Mouse (Mus musculus) midbrain, embryonic 16.5 days (tissue): ENCODE measurements around the gene Phf23. TPM values are rescaled to one million over a fixed set of nuclear protein-coding genes. Genes with fewer than 3 reads are reported as not detected.

Experiments
- ATAC-seq: fragments of 200-750 bp; cut with Nextera tagmentation; 2 replicates; pipeline ENCODE4 v1.8.0; 2017; ENCODE audit warnings: moderate TSS enrichment
- H3K27ac ChIP-seq: fragments of 300-500 bp; sonication (generic); 2 replicates; pipeline ENCODE4 v1.5.1; 2014; ENCODE audit warnings: mild to moderate bottlenecking, low read length, mixed read lengths
- H3K27me3 ChIP-seq: fragments of 300-500 bp; sonication (generic); 2 replicates; pipeline ENCODE4 v1.6.1; 2014; ENCODE audit warnings: low read depth, low read length, mixed read lengths; ENCODE audit not compliant: control insufficient read depth, insufficient read depth
- H3K36me3 ChIP-seq: fragments of 300-500 bp; sonication (generic); 2 replicates; pipeline ENCODE4 v1.6.1; 2014; ENCODE audit warnings: mild to moderate bottlenecking, low read length, moderate library complexity, mixed read lengths; ENCODE audit not compliant: control insufficient read depth, insufficient read depth
- H3K4me1 ChIP-seq: fragments of 300-500 bp; sonication (generic); 2 replicates; pipeline ENCODE4 v1.6.1; 2014; ENCODE audit warnings: mild to moderate bottlenecking, low read length, mixed read lengths; ENCODE audit not compliant: control insufficient read depth, insufficient read depth
- H3K4me2 ChIP-seq: fragments of 300-500 bp; sonication (generic); 2 replicates; pipeline ENCODE4 v1.6.1; 2014; ENCODE audit warnings: mild to moderate bottlenecking, low read length, mixed read lengths
- H3K4me3 ChIP-seq: fragments of 300-500 bp; sonication (generic); 2 replicates; pipeline ENCODE4 v1.5.1; 2014; ENCODE audit warnings: low read depth, mild to moderate bottlenecking, low read length, moderate library complexity, mixed read lengths
- H3K9ac ChIP-seq: fragments of 300-500 bp; sonication (generic); 2 replicates; pipeline ENCODE4 v1.6.1; 2014; ENCODE audit warnings: low read depth, low read length, mixed read lengths
- H3K9me3 ChIP-seq: fragments of 300-500 bp; sonication (generic); replicated peaks from 2 replicates; pipeline ENCODE4 v1.6.1; 2014; ENCODE audit warnings: mild to moderate bottlenecking, low read length, mixed read lengths; ENCODE audit not compliant: control insufficient read depth, poor library complexity, severe bottlenecking
- WGBS: fragments of 180-500 bp; shearing (Covaris S2); extraction: QIAGEN DNeasy Blood & Tissue Kit; methylation state at CpG from one replicate; pipeline ENCODE4 v1.1.7; 2014; 5-methylcytosine and 5-hydroxymethylcytosine counted together
- polyA plus RNA-seq: library from polyadenylated mRNA; unstranded; fragments of >200 nt; fragmentation: Nextera tagmentation; extraction: Ambion mirVana; gene quantifications from 2 replicates; pipeline ENCODE4 v1.2.1, GENCODE M21; 2015

Phf23 gene
- polyA plus RNA-seq, 1 experiment from 2014 or later: 51.2 TPM

- Histone ChIP-seq H3K4me1 (peaks cover 49% of the 10 kb centered on the region), H3K36me3 (peaks cover 17% of the 10 kb centered on the region), H3K4me2 (peak overlapping the region; percentile 68), H3K9ac (peak overlapping the region; percentile 59), H3K27me3 (no peaks in the 10 kb centered on the region), H3K27ac (peak overlapping the region; percentile 95), H3K4me3 (peak overlapping the region; percentile 36), H3K9me3 (no peaks in the 10 kb centered on the region)
- ATAC-seq: peak; percentile 47
- 13% methylated on average over 11 of the region's 11 CpGs for WGBS
Measured at GRCm38 (mm10) chr11:70029829-70030550, 34.4 kb downstream of the Phf23 start.

GRCm38 (mm10) chr11:70030651-70031320 is 35.2 kb downstream of the Phf23 start:
- Histone ChIP-seq H3K27me3 (no peaks in the 10 kb centered on the region), H3K4me3 (peak overlapping the region; percentile 36; the same call in 1 of the 2 replicates), H3K9me3 (no peaks in the 10 kb centered on the region), H3K36me3 (peaks cover 17% of the 10 kb centered on the region), H3K9ac (peak overlapping the region; percentile 59; the same call in 1 of the 2 replicates), H3K4me2 (peak overlapping the region; percentile 68), H3K4me1 (peaks cover 41% of the 10 kb centered on the region), H3K27ac (peak overlapping the region; percentile 95)
- 85% methylated on average over 28 of the region's 28 CpGs for WGBS
- ATAC-seq: no peak

GRCm38 (mm10) chr11:70031321-70031670 is 35.7 kb downstream of the Phf23 start:
- Histone ChIP-seq H3K4me1 (peaks cover 36% of the 10 kb centered on the region), H3K27ac (no peak overlapping the region), H3K4me3 (no peak overlapping the region), H3K27me3 (no peaks in the 10 kb centered on the region), H3K9me3 (no peaks in the 10 kb centered on the region), H3K36me3 (peaks cover 17% of the 10 kb centered on the region), H3K4me2 (no peak overlapping the region), H3K9ac (no peak overlapping the region)
- ATAC-seq: no peak
- WGBS: 97% methylated on average over 11 of the region's 11 CpGs

GRCm38 (mm10) chr11:70038174-70038573 is 42.6 kb downstream of the Phf23 start:
- no peak overlapping the region for H3K9ac ChIP-seq
- peaks cover 35% of the 10 kb centered on the region for H3K36me3 ChIP-seq
- H3K9me3 ChIP-seq: no peaks in the 10 kb centered on the region
- no peak overlapping the region for H3K4me3 ChIP-seq
- no peaks in the 10 kb centered on the region for H3K4me1 ChIP-seq
- ATAC-seq: no peak
- H3K27ac ChIP-seq: no peak overlapping the region
- WGBS: 85% methylated on average over 7 of the region's 7 CpGs
- no peak overlapping the region for H3K4me2 ChIP-seq
- no peaks in the 10 kb centered on the region for H3K27me3 ChIP-seq

- Histone ChIP-seq H3K9me3 (no peaks in the 10 kb centered on the region), H3K4me3 (no peak overlapping the region), H3K4me1 (no peaks in the 10 kb centered on the region), H3K27ac (no peak overlapping the region), H3K9ac (no peak overlapping the region), H3K4me2 (no peak overlapping the region), H3K27me3 (no peaks in the 10 kb centered on the region), H3K36me3 (peaks cover 44% of the 10 kb centered on the region)
- no peak for ATAC-seq
- 93% methylated on average over 10 of the region's 10 CpGs for WGBS
Measured at GRCm38 (mm10) chr11:70039631-70040030, 44.1 kb downstream of the Phf23 start.

- Histone ChIP-seq H3K9ac (no peak overlapping the region), H3K4me1 (no peaks in the 10 kb centered on the region), H3K36me3 (peaks cover 48% of the 10 kb centered on the region), H3K9me3 (no peaks in the 10 kb centered on the region), H3K27me3 (no peaks in the 10 kb centered on the region), H3K4me3 (no peak overlapping the region), H3K4me2 (no peak overlapping the region), H3K27ac (no peak overlapping the region)
- WGBS: 97% methylated on average over 7 of the region's 7 CpGs
- no peak for ATAC-seq
Measured at GRCm38 (mm10) chr11:70040184-70040583, 44.6 kb downstream of the Phf23 start.

GRCm38 (mm10) chr11:70042309-70043085 is 46.9 kb downstream of the Phf23 start:
- Histone ChIP-seq H3K9me3 (no peaks in the 10 kb centered on the region), H3K4me3 (no peak overlapping the region), H3K27me3 (no peaks in the 10 kb centered on the region), H3K27ac (no peak overlapping the region), H3K4me1 (no peaks in the 10 kb centered on the region), H3K4me2 (no peak overlapping the region), H3K9ac (no peak overlapping the region), H3K36me3 (peaks cover 48% of the 10 kb centered on the region)
- WGBS: 88% methylated on average over 23 of the region's 23 CpGs
- no peak for ATAC-seq

GRCm38 (mm10) chr11:70043665-70044064 is 48.1 kb downstream of the Phf23 start:
- no peak overlapping the region for H3K4me3 ChIP-seq
- H3K27ac ChIP-seq: no peak overlapping the region
- no peak overlapping the region for H3K9ac ChIP-seq
- 88% methylated on average over 7 of the region's 7 CpGs for WGBS
- peaks cover 45% of the 10 kb centered on the region for H3K36me3 ChIP-seq
- no peaks in the 10 kb centered on the region for H3K9me3 ChIP-seq
- no peaks in the 10 kb centered on the region for H3K27me3 ChIP-seq
- H3K4me2 ChIP-seq: no peak overlapping the region
- H3K4me1 ChIP-seq: no peaks in the 10 kb centered on the region
- no peak for ATAC-seq

GRCm38 (mm10) chr11:70045435-70045834 is 49.9 kb downstream of the Phf23 start:
- Histone ChIP-seq H3K27me3 (no peaks in the 10 kb centered on the region), H3K4me1 (no peaks in the 10 kb centered on the region), H3K9me3 (no peaks in the 10 kb centered on the region), H3K27ac (no peak overlapping the region), H3K9ac (no peak overlapping the region), H3K4me2 (no peak overlapping the region), H3K36me3 (peaks cover 35% of the 10 kb centered on the region), H3K4me3 (no peak overlapping the region)
- ATAC-seq: no peak
- WGBS: 31% methylated on average over 9 of the region's 9 CpGs
